Mouse (Mus musculus) embryo, embryonic 10.5 days (tissue): ENCODE measurements around the gene Cdk8.

Experiments
- DNase-seq: peaks from one replicate; pipeline ENCODE4 v3.0.0-alpha.2; 2015; ENCODE audit warnings: low spot score

Gene Cdk8

DNA sequence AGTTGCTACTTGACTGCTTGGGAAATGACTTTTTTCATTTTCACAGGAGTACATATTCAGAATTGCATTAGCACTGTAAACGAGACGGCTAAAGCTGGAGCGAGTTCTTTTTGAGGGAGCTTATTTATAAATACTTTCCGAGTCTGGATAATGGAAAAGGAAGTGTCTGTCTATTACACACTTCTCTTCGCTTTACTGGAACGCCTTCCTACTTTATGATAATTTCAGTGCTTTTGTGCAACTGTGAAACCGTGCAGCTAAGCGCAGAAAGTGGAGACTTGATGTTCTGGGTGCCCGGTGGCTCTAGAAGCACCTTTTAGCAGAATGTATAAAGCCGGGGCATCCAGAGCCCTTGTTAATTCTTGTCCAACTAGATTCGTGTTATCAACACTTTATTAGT, 1.8 kb downstream of the Cdk8 start:
- DNase-seq, result no peak

- DNase-seq, result no peak
Measured at GRCm38 (mm10) chr5:146234336-146234735, 3.3 kb downstream of the Cdk8 start.

DNA sequence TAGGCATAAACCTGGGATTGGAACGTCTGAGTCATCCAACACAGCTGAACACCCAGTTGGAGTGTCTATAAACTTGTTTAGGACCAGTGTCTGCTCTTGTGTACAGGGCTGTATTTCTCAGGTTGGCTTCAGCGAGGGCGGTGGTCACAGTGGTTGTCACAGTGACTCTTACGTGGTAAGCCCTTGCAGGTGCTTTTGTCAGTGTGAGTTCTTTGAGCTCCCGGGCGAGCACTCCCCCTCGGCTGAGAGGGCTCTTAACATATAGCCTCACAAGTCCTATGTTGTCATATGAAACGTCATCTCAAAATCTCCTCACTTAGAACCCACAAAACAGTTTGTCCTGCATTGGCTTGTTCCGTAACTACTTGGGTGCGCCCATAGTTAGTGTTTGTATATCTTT, 7.2 kb downstream of the Cdk8 start:
- no peak for DNase-seq

- DNase-seq, result no peak
Measured at GRCm38 (mm10) chr5:146240771-146241170, 9.7 kb downstream of the Cdk8 start.

GRCm38 (mm10) chr5:146241202-146241601, 10.2 kb downstream of the Cdk8 start:
- no peak for DNase-seq

- DNase-seq, result no peak
Measured at GRCm38 (mm10) chr5:146245193-146245592, 14.2 kb downstream of the Cdk8 start.

GRCm38 (mm10) chr5:146245646-146246370, 14.8 kb downstream of the Cdk8 start:
- DNase-seq, result no peak

- no peak for DNase-seq
Measured at GRCm38 (mm10) chr5:146246386-146246785, 15.4 kb downstream of the Cdk8 start.

- DNase-seq, result no peak
Measured at GRCm38 (mm10) chr5:146247709-146248108, 16.7 kb downstream of the Cdk8 start.

DNA sequence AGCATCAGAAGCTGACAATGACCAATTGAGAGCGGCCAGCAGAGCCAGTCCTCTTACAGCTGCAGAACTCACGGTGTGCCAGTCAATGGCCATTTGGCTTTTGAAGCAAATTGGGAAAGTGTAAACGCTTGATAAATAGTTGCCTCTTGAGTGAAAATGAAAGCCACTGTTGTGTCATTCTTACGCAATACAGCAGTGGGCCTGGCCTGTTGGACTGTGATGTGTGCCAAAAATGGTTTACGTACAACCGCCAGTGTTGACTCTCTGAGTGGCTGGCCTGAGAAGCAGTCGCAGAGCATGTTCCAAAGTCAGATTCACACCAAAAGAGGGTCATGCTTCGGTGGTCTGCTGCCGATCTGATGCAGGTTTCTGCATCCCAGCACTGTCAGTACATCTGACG, 17.7 kb downstream of the Cdk8 start:
- DNase-seq, result no peak

DNA sequence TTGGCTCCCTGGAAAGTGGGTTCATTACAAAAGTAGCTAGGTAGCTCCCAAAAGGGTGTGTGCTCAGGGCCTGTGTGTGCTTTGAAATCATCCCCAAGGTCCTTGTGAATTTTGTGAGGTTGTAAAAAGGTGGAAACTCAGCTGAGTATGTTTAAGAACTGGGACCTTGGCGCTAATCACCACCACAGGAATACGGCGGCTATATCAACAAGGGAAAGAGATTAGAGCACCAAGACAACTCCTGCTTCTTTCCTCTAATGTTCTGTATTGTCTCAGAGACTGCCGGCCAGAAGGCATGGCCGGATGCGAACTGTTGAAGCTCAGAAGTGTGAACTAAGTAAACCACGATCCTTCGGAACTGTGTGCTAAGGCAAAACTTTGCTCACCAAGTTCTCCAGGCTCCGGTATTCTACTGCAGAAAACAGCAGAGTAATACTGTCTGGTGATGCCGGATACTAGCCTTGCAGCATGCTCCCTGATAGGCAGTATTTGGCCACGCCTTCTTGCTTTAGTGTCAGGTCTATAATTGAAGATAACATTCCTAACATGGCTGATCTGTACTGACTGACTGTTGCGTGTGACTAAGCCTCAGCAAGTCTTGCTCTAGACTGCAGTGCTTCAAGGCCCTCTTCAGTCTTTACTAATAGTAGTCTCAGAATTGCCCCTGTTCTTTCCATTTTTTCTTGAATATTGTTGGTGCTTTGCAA, 19.5 kb downstream of the Cdk8 start:
- DNase-seq, result no peak

- DNase-seq, result no peak
Measured at GRCm38 (mm10) chr5:146251663-146252429, 20.8 kb downstream of the Cdk8 start.

DNA sequence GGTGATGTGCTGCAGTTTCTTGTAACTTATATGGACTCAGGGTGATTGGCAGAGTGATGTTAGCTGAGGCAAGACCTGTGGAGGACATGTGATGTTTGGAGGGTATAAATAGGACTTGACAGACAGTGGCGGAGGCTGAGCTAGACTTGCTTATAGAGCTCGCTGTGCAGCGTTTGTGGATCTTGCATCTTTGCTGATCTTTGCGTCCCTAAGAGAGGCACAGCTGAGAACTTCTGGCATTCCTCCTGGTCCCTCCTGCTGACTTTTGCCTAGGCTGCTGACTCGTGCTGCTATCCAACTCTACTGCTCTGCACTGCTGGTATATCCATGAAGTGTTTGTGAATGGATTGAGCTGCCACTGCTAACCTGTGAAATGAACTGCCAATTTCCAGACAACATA, 22.6 kb downstream of the Cdk8 start:
- no peak for DNase-seq

- DNase-seq, result peak; percentile 35
Measured at GRCm38 (mm10) chr5:146260003-146260402, 29.0 kb downstream of the Cdk8 start.

DNA sequence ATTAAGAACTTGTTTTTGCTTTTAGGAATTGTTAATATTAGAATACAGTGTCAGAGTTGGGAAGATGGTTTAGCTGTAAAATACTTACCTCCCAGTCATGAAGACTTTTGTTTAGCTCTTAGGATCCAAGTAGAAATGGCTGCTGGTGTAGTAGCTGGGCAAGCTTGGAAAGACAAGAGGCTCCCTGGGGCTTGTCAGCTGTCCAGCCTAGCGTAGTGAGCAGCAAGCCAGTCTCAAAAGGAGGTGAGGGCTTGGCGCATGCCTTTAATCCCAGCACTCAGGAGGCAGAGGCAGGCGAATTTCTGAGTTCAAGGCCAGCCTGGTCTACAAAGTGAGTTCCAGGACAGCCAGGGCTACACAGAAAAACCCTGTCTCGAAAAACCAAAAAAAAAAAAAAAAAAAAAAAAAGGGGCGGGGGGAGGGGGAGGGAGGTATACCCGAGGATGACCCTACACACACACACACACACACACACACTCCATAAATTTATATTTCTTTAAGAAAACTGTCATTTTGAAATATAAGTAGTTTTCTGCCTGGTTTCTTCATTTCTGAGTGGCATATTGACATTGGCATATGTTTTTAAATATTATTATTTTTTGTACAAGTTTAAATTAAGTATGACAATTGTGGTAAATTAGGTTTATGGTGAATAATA, 35.0 kb downstream of the Cdk8 start:
- DNase-seq, result no peak

- DNase-seq, result no peak
Measured at GRCm38 (mm10) chr5:146267776-146268175, 36.7 kb downstream of the Cdk8 start.

DNA sequence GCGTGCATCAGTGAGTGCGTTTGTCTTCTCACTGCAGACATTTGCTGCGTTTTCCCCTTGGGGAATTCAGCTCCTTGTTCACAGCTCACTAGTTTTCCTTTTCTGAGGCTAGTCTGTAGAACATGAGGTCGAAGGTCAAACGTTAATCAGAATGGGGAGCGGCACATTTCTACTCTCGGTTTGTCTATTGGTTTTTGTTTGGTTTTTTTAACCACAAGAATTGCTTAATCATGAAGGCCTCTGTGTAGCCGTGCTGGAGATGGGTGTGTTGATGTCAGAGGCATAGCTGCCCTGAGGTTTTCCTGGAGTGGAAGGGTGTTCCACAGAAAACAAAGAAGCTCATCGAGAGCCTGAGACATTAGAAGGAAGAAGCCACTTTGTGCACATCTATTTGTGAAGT, 39.6 kb downstream of the Cdk8 start:
- no peak for DNase-seq

DNA sequence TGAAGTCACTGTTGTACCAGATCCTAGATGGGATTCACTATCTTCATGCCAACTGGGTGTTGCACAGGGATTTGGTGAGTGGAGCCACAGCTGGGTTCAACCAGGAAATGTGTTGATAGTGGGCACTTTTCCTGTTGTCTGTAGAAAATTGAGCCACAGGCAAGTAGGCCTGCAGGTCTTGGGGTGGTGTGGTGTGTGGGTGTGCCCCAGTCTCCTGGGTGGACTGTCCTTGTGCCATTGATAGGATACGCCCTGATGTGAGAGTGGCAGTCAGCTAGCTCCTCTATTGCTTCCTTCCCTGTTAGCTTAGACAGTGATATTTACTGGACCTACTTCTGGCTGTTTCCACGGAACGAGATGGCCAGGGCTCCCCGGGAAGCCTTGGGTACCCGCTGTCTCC, 40.6 kb downstream of the Cdk8 start:
- DNase-seq, result no peak

GRCm38 (mm10) chr5:146273096-146273495, 42.1 kb downstream of the Cdk8 start:
- no peak for DNase-seq

DNA sequence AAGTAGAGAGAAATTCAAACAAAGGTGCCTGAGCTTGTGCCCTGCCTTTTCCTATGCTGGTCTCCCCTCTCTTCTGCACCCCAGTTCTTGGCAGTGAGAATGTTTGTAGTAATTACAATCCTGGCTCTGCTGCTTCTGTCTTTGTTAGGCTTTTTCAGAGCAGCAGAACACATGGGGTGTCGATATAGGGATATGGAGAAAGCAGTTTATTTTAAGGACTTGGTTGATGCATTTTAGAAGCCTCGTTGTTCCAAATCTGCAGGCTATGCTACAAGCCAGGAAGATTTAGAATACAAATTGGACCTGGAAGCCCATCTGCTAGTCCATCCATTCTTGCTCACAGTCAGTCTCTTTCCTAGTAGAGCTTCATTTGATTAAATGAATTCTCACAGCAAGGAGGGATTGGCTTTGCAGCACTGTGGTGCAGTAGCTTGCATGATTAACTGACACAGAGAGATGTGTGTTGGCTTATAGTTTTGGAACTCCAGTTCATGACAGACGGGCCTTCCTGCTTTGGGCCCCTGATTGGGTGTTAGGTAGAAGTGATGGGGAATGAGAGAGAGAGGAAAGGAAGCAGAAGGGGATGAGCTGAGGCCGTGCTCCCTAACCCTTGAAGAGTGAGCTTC, 43.5 kb downstream of the Cdk8 start:
- DNase-seq, result no peak

- no peak for DNase-seq
Measured at GRCm38 (mm10) chr5:146277513-146277912, 46.5 kb downstream of the Cdk8 start.

DNA sequence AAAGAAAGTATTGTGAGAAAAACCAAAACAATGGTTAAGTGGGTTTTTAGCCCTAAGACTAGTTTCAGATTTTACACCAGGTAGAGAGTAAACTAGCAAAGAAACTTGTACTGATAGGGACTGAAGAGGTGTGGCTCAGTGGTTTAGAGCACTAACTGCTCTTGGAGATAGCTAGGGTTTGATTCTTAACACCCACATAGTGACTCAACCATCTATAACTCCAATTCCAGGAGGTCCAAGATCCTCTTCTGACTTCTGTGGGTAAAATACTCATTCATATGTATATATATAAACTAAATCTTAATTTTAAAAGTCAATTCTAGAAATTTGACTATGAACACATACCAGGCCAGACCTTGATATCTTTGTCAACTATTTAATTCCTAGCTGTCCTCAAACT, 49.0 kb downstream of the Cdk8 start:
- no peak for DNase-seq
